Mouse (Mus musculus): ENCODE data around the gene Zbed5. TPM values are rescaled to one million over a fixed set of nuclear protein-coding genes. Genes with fewer than 3 reads are reported as not detected.

Zbed5 gene
- total RNA-seq, 4 experiments from 2014 or later: 7.0 to 7.7 (median 7.2) TPM

- no peak for DNase-seq (ENCODE audit: low spot score in 2 of 2)
Measured at GRCm38 (mm10) chr5:129952143-129952542, 56.6 kb downstream of the Zbed5 start.

Other genes starting within 250 kb of the Zbed5 start
- 1 to 10 TPM; 6.3 to 8.3 (median 7.0) TPM for gene Zfp11, start 225.6 kb upstream of the Zbed5 start, total RNA-seq (2022)
- not detected for gene Sept14, start 187.2 kb upstream of the Zbed5 start, total RNA-seq (2022)
- gene Mrps17, start 180.2 kb upstream of the Zbed5 start, total RNA-seq (2022): 10 to 100 TPM; 72.9 to 92.8 (median 78.4) TPM
- 10 to 100 TPM; 79.4 to 85.9 (median 82.6) TPM for gene Nipsnap2, start 170.7 kb upstream of the Zbed5 start, total RNA-seq (2022)
- gene Psph, start 108.3 kb upstream of the Zbed5 start, total RNA-seq (2022): 10 to 100 TPM; 23.0 to 31.3 (median 28.6) TPM
- 10 to 100 TPM; 20.2 to 26.5 (median 22.7) TPM for gene Sumf2, start 48.7 kb upstream of the Zbed5 start, total RNA-seq (2022)
- 100 to 1,000 TPM; 410 to 438 (median 418) TPM for gene Chchd2, start 8.3 kb upstream of the Zbed5 start, total RNA-seq (2022)
- 10 to 100 TPM; 24.4 to 26.8 (median 25.6) TPM for gene Phkg1, start 2.8 kb downstream of the Zbed5 start, total RNA-seq (2022)
- 1 to 10 TPM; 1.8 to 8.3 (median 2.2) TPM for gene Nupr1l, start 12.8 kb downstream of the Zbed5 start, total RNA-seq (2022)
- 10 to 100 TPM; 43.6 to 50.2 (median 45.9) TPM for gene Vkorc1l1, start 46.2 kb downstream of the Zbed5 start, total RNA-seq (2022)
- gene Gusb, start 107.3 kb downstream of the Zbed5 start, total RNA-seq (2022): 10 to 100 TPM; 11.2 to 60.7 (median 28.9) TPM
- gene Asl, start 133.5 kb downstream of the Zbed5 start, total RNA-seq (2022): 10 to 100 TPM; 18.9 to 38.2 (median 26.3) TPM
- gene Crcp, start 133.6 kb downstream of the Zbed5 start, total RNA-seq (2022): 10 to 100 TPM; 31.8 to 38.2 (median 35.6) TPM
- 10 to 100 TPM; 41.3 to 54.4 (median 48.8) TPM for gene Tpst1, start 177.6 kb downstream of the Zbed5 start, total RNA-seq (2022)
- 10 to 100 TPM; 11.4 to 18.4 (median 12.8) TPM for gene Kctd7, start 249.1 kb downstream of the Zbed5 start, total RNA-seq (2022)